Mouse (Mus musculus) right cerebral cortex, postnatal 4 days (tissue): ENCODE results near the gene Zfp14.
A peak's percentile ranks its signal among the peaks of the same experiment; 100 is the strongest.

Source experiments
- DNase-seq: peaks from one replicate; pipeline ENCODE4 v3.0.0-alpha.2; 2022

The Zfp14 gene

GRCm38 (mm10) chr7:30050882-30051548 lies at the start of gene Zfp14:
Gene Zfp14 (minus strand): TSS chr7:30051380.
- peak; percentile 88 for DNase-seq

- peak; percentile 82 for DNase-seq
Measured at GRCm38 (mm10) chr7:30099297-30099696, 48.1 kb upstream of the Zfp14 start.

GRCm38 (mm10) chr7:30095551-30096125 lies 44.5 kb upstream of the Zfp14 start:
- no peak for DNase-seq

- peak; percentile 92 for DNase-seq
Measured at GRCm38 (mm10) chr7:30094646-30095429, 43.7 kb upstream of the Zfp14 start, which contains the start of gene Zfp260. Gene Zfp260 (plus strand): TSS chr7:30094777.

DNA sequence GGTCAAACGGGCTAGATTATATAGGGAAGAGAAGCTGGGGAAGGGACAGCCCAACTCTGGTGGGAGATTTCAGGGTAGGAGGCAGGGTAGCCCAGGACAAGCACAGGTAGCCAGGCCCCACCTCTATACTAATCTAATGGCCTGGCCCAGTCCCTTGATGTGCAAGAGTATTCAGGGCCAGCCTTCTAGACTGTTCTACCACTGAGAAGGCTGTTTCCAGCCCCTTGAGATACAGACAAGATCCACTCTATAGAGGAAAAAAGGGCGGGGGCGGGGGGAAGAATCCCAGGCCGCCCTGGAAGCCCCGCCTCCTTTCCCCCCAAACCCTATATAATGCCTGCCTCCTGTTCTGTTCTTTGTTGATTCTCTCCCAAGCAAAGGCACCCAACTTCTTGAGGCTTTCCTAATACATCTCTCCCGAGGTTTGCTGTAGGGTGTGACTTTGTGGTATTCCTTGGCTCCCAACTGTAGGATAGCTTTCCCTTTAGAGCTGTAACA lies 42.8 kb upstream of the Zfp14 start:
- no peak for DNase-seq

GRCm38 (mm10) chr7:30092666-30093065 lies 41.5 kb upstream of the Zfp14 start:
- no peak for DNase-seq

- DNase-seq, result no peak
Measured at GRCm38 (mm10) chr7:30090970-30091585, 39.9 kb upstream of the Zfp14 start.

GRCm38 (mm10) chr7:30090092-30090969 lies 39.2 kb upstream of the Zfp14 start, which contains the start of the genes Gm26920 and Zfp566:
Gene Gm26920 (minus strand): TSS chr7:30090410.
Gene Zfp566 (minus strand): TSS chr7:30090527.
- peak; percentile 92 for DNase-seq

DNA sequence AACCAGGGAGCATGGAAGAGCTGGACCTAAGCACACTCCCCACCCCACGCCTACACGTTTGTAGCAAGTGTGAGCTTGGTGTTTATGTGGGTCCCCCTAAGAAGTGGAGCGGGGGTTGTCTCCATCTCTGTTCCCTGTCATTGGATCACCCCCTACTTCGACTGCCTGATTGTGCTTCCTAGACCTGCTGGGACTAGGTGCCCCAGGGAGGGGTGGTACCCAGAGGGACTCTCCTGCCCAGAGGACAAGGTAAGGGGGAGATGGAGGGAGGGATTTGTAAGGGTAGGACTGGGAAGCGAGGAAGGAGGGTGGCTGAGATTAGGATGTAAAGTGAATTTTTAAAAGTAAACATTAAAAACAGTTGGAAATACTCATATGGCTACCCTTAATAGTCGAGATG lies 38.2 kb upstream of the Zfp14 start:
- DNase-seq, result no peak

- no peak for DNase-seq
Measured at GRCm38 (mm10) chr7:30086524-30086923, 35.3 kb upstream of the Zfp14 start.

DNA sequence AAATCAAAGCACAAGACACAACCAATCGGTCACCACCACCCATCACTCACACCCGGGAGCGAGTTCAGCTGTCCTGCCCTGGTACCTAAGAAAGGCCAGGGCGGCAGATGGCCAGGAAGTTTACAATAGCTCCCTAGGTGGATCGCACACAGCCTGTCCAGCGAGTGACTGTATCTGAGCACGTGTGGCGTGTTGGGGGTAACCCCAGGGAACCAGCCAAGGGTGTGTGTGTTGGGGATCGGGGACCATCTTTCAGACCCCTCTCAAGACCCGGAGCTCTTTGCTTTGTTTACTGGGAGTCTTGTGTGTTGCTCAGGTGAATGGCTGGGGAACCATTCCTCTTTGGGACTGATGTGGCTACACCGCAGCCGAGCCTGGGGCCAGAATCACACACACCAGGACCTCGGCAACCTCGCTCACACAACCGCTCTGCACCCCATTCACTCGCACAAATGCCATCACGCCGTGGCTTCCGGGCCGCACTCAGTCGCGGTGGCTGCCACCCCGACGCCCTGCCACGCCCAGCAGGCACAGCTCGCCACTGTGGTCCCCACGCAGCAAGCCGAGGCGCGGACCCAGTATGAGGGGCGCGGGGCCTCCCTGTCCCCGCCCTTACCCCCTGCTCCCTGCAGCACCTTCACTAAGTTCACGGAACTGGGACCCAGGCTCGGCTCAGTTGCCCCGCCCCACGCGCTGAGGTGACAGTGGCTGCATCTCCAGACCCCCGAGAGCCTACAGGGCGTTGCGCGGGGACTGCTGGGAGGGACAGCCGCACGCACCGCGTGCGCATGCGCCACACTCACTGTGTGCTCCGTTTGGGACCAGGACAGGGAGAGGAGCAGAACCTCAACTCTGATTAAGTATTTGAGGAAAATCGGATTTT lies 21.2 kb upstream of the Zfp14 start, which contains the start of gene Zfp82:
TSS of gene Zfp82 (minus strand) at position 755 of the 883 bp plus-strand sequence.
- peak; percentile 82 for DNase-seq

DNA sequence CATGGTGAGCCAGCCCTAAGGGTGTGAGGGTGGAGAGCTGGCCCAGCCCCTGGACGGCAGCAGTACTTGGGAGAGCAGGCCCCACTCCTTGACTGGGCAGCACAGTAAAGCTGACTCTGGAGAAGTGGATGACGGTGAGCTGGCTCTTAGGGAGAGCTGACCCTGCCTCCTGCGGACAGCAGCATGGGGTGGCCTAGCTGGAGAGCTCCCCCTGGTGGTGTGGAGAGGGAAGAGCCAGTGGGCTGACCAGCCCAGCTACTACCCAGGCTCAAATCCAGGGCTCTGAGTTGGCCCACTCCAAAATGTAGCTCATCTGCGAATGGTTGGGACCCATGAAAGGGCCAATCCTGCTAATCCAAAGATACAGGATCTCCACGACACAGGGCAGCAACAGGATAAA lies 13.4 kb upstream of the Zfp14 start:
- no peak for DNase-seq

- peak; percentile 25 for DNase-seq
Measured at GRCm38 (mm10) chr7:30062478-30062877, 11.3 kb upstream of the Zfp14 start.

GRCm38 (mm10) chr7:30060341-30060740 lies 9.2 kb upstream of the Zfp14 start:
- no peak for DNase-seq

GRCm38 (mm10) chr7:30053591-30053990 lies 2.4 kb upstream of the Zfp14 start:
- DNase-seq, result no peak

- DNase-seq, result no peak
Measured at GRCm38 (mm10) chr7:30048126-30048525, 3.1 kb downstream of the Zfp14 start.

- DNase-seq, result no peak
Measured at GRCm38 (mm10) chr7:30044354-30044753, 6.8 kb downstream of the Zfp14 start.

GRCm38 (mm10) chr7:30034331-30034730 lies 16.8 kb downstream of the Zfp14 start:
- DNase-seq, result no peak

GRCm38 (mm10) chr7:30031379-30031778 lies 19.8 kb downstream of the Zfp14 start:
- DNase-seq, result no peak

GRCm38 (mm10) chr7:30030677-30031076 lies 20.5 kb downstream of the Zfp14 start:
- no peak for DNase-seq

- no peak for DNase-seq
Measured at GRCm38 (mm10) chr7:30028572-30028971, 22.6 kb downstream of the Zfp14 start.
